Mouse (Mus musculus) cerebral cortex, adult 2 months (tissue): ENCODE measurements around the gene Acbd5.

Experiments used
- WGBS: fragments of 180-500 bp; shearing (Covaris S2); methylation state at CpG from one replicate; pipeline ENCODE4 v1.1.7; 2018; 5-methylcytosine and 5-hydroxymethylcytosine counted together

The Acbd5 gene

DNA sequence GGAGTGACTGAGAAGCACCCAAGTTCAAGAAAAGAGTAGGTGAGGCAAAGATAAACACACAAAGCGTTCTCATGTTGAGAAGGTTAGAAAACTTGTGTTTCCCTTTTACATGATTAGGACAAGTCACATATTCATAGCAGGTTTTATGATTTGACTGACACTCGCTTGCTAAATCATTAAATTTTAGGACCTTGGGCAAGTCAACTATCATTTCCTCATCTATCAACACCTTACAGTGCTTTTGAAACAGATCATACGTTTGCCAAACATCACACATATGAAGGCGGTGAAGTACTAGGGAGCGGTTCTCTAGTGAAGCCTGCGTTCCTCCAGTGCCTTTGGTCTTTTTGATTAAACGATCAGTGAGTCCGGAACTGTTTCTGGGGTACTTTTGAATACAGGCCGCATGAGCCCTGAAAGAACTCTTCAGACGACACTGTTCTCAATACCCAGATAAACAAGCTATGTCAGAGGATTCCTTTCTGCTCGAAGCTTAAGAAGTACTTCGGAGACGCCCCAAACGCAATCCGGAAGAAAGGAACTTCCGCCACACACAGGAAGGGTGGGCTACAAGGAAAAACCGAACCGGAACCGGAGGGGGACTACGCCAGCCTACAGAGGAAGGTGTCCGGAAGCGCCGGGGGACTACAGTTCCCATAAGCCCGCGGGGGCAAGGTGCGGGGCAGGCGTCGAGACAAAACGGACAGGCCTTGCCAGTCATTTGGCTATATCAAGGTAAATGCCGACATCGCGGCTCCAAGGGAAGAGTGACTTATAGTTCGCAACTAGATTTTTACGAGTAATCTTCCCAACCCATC lies at the start of gene Acbd5:
TSS of gene Acbd5 (plus strand) at position 616 of the 818 bp plus-strand sequence.
- 2% methylated on average over 34 of the region's 34 CpGs for WGBS

DNA sequence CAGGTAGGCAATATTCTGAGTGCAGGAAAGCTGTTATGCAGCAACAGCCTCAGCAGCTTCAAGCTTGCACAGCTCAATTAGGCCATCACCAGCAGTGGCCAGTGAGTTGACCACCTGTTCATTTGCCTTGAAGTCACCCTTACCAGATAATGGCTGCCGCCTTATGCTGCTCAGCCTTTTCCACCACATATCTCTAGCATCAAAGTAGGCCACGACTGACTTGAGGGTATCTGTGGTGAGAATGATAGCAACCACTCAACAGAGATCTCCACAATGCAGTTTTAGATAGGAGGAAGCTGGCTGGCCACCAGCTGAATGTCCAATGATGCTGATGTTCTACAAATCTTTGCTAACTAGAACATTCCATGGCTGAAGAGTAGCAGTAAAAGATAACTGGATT lies 48.8 kb upstream of the Acbd5 start:
- 89% methylated on average over 2 of the region's 2 CpGs for WGBS

DNA sequence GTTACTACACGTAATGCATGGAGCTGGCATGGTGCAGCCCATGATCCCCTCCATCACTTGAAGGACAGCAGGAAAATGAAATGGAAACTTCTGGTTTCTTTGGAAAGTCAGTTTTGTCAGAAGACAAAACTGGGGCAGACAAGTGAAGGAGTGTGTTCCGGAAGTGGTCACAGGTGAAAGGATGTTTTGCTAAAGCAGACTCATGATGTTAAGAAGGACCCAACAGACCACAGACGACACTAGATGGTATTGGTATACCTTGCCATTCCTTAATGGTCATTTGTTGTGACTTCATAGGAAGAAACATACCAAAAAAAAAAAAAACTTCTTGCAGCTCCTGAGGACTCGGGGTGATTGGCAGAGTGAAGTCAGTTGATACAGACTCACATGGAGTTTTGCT lies 46.6 kb upstream of the Acbd5 start:
- 85% methylated on average over 4 of the region's 4 CpGs for WGBS

DNA sequence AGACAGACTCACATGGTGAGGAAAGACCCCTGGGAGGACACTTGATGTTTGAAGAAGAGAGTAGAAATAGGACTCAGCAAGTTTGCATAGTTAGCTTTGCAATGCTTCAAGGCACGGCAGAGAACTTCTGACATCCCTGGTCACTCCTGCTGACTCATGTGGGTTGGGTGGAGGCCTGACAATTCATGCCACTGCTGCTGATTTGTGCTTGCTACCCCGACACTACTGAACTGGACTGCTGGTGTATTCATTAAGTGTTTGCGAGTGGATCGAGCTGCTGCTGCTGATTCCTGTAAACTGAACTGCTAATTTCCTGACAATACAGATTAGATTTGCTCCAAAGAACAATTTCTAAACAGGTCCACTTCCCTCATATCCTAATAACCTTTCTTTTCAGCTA lies 46.2 kb upstream of the Acbd5 start:
- 39% methylated on average over 4 of the region's 4 CpGs for WGBS

DNA sequence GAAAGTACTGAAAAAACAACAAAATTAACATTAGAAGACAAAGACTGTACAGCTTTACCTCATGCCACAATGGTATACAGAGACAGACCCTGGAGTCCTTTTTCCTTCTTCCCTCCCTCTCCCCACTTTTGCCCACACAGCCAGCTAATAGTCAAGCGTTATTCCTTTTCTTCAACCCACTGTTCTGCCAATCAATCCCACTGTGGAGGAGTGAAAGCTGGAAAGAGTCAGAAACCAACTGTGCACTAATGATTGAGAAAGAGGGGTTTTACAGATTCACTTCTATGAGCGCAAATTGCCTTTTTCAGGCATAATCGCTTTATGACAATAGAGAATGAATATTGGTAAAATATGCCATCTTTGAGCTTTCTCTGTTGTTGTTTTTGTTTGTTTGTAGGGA lies 44.9 kb upstream of the Acbd5 start:
- WGBS, result 64% methylated on average over 3 of the region's 3 CpGs

DNA sequence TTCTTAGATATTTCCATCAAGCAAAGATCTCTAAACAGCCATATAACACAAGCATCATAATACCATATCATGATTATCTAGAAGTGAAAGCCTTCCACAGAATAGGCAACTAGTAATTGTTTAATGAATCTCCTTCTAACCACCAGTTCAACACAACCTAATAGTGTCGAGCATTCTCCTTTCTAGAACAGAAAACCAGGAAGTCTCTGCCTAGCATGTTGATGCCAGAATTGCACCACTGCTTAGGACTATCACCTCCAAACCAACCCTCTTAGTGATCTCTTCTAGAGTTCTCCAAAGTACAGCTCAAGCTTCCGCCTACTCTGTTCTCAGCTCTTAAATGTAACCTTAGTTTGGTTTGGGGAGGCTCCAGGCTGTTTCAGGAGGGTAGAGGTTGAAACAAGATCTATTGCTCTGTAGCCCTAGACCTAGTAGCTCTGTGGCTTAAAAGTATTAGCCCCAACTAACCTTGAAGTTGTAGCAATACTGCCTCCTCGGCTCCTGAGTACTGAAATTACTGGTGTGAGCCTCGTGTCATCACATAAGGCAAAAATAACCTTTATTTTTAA lies 44.2 kb upstream of the Acbd5 start:
- 75% methylated on average over 4 of the region's 4 CpGs for WGBS

DNA sequence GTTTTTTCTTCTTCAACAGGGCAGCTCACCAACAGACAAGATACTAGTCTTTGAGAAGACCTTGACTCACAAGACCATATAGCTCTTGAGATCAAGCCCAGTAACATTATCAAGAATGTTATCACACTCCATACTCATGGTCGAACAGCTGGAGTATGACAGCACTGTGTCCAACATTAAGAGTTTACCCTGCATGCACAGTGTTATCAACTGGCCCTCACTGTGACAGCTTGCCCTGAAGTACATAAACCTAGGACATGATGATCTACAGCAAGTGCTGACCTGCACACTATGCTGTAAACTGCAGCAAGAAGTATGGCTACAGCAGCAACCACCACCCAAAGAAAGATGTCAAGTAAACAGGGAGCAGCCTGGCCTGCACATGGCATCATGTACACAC lies 41.6 kb upstream of the Acbd5 start:
- WGBS, result 93% methylated on average over 1 of the region's 1 CpGs

DNA sequence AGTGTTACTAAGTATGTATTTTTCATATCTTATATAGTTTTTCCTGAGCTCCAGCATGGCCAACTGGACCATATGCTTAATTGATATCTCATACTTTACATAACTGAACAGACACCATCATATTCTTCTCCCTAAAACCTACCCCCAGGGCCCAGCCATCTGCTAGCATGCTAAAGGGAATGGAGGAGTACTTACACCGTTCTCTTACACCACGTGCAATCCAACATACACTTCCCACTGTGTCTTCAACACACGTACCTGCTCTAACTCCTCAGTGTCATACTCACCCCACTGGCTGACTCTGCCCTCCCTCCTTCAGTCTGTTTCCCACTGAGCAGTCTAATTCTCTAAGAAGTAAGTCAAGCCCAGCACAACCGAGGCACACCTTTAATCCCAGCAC lies 39.1 kb upstream of the Acbd5 start:
- 57% methylated on average over 4 of the region's 4 CpGs for WGBS

DNA sequence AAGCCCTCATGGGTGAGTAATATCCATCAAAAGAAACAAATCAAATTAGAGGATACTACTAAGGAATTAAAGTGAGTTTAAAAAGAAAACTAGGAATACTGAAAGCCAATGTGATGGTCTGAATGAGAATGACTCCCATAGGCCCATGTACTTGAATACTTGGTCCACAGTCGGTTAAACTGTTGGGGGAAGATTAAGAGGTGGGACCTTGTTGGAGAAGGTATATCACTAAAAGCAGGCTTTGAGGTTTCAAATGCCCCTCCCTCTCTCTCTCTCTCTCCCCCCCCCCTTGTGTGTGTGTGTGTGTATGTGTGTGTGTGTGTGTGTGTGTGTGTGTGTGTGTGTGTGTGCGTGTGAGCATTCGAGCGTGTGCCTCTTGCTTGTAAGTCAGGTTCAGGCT lies 37.3 kb upstream of the Acbd5 start:
- 98% methylated on average over 4 of the region's 4 CpGs for WGBS

DNA sequence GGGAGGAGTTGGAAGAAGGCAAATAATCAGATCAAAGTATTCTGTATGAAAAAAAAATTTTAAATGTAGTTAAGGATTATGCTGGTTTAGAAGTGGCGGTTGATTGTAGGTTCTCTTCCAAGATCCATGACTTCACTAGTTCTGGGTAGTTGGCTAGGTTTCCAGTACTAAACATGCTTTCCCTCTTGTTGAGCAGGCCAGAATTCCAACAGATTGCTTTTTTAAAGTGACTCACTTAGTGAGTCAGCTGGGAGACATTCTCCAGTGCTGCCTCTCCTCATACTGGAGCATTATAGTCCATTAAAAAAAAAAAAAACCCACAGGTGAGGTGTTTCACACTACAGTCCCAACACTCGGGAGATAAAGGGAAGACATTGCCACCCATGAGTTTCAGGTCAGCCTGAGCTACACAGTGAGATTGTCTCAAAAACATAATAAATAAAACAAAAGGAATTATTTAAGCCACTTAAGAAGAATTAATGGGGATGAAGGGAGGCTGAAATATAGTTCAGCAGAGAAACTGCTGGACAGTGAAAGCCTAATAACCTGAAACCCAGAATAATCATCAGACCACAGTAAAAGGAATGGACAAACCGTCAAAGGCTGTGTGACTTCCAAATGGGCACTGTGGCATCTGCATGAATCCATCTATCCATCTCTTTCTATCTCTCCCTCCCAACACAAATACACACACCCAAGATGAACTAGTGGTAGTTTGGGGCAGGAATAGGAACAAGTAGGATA lies 33.1 kb upstream of the Acbd5 start:
- 51% methylated on average over 3 of the region's 3 CpGs for WGBS

DNA sequence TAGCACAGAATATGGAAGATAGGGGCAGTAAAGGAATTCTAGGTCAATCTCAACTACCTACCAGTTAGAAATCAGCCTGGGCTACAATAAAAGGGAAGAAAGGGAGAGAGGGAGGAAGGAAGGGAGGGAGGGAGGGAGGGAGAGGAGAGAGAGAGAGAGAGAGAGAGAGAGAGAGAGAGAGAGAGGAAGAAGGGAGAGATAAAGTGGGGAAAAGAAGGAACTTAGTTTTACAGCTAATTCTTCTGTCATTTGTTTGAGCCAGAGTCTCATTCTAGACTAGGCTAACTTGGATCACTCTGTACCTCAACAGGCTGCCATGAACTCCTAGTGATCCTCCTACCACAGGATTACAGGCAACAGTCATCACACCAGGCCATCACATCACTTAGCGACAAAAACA lies 32.5 kb upstream of the Acbd5 start:
- WGBS, result 98% methylated on average over 1 of the region's 1 CpGs

DNA sequence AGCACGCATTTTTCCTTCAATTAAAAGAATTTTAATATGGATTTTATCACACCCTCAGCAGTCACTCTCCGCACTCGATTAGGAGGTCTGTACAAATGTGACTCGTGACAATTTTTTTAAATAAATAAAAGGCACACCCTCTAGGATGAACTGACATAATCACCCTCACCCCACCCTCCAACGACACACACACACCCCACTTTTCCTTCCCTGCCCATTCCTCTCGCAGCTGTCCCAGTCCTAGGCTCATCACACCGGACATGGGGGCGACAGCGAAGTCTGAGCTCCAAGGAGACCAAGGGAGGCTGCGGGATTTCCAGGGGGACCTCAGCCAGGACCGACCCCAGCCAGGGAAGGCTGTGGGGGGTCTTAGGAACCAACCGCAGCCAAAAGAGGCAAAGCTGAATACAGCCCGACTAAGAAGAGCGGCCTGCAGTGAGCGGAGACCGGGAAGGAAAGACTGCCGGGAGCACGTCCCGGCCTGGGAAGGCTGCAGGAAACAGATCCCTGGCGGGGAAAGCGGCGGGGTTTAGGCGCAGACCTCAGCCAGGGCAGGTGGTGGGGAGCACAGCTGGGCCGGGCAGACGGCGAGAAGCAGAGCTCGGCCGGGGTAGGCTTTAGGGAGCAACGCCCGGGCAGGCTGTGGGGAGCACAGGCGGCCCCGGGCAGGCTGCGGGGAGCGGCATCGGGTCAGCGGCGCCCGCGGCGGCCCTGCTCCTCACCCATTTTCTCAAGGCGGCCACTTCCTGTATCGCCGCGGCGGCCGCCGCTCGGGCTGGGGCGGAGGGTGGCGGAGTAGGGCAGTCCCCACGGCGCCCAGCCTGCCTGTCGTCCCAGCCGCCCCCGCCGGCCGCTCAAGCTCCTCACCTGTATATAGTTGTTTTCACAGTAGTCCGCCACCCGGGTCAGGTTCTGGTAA lies 28.6 kb upstream of the Acbd5 start:
- under 1% methylated on average over 54 of the region's 59 CpGs for WGBS

DNA sequence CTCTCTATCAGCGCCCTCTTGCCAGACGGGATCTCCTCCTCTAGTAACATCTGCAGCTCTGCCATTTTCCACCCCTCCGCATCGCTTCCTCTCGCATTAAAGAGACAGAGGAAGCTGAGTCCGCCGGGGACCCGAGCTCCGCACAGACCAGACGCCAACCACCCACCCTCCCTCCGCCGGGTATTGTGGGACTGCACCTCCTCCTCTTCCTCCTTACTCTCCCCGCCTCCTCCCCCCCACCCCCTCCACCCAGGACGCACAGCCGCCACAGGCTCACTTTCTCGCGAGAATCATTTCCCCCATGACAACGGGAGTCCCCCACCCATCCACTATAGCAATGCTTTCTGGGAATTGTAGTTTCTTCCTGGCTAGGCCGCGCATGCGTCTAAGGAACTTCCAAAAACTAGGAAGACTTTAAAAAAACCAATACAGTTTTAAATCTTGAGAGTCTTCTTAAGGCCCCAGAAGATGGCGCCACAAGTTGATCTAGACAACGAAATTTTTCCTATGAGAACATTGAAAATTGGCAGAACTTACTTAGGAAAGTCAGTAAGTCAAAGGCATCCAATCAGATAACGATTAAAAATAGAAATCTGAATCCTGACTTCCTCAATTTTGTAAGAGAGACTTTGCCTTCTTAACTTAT lies 27.8 kb upstream of the Acbd5 start, which contains the start of gene Abi1:
TSS of gene Abi1 (minus strand) at position 241 of the 646 bp plus-strand sequence.
- WGBS, result 2% methylated on average over 24 of the region's 24 CpGs

DNA sequence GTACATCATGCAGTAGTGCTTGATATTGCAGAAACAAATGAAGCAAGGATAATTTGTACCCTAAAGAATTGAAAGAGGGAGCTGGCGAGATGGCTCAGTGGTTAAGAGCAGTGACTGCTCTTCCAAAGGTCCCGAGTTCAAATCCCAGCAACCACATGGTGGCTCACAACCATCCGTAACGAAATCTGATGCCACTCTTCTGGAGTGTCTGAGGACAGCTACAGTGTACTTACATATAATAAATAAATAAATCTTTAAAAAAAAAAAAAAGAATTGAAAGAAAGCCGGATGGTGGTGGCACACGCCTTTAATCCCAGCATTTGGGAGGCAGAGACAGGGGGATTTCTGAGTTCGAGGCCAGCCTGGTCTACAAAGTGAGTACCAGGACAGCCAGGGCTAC lies 27.3 kb upstream of the Acbd5 start:
- 72% methylated on average over 7 of the region's 7 CpGs for WGBS

DNA sequence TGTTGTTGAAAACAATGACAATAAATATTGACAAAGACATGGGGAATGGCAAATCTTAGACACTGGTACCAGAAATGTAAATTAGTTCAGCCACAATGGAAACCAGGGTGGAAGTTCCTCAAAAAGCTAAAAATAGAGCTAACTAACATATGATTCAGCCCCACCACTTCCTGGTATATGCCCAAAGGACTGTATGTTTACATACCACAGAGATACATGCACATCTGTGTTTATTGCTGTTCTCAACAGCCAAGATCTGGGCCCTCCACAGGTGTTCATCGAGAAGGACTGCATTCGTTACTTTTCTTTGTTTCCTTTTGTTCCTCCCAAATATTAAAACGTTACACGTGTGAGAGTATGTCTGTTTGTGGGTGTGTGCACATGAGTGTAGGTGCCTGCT lies 26.5 kb upstream of the Acbd5 start:
- WGBS, result 72% methylated on average over 4 of the region's 4 CpGs

DNA sequence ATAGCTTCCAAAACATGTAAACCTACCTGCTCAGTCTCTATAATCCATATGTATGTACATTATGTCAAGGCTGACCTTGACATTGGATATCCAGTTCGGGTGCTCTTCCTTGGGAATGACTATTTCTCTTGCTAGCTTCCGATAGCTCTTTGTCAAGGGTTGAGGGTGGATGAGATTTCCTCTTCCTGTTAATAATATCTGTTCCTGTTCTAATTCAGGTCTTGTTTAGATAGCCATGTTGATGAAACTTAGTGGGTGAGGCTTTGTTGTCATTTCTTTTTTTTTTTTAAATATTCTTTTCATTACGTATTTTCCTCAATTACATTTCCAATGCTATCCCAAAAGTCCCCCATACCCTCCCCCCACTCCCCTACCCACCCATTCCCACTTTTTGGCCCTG lies 25.8 kb upstream of the Acbd5 start:
- 82% methylated on average over 3 of the region's 3 CpGs for WGBS

DNA sequence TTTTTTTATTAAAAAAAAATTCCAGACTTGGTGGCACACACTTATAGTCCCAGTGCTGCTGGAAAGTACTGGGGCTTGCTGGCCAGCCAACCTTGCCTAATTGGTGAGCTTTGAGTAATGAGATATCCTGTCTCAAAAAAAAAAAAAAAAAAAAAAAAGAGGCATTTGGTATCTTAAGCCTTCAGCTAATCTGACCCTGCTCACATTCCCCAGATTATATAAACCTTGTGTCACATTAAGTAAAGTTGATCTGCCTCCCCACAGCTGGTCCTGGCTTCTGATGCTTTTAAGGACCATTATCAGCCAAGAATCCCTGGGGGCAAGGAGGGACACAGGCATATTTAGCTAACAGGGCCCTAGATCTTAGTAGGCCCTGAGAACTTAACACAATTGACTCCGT lies 22.3 kb upstream of the Acbd5 start:
- WGBS, result 67% methylated on average over 1 of the region's 1 CpGs

DNA sequence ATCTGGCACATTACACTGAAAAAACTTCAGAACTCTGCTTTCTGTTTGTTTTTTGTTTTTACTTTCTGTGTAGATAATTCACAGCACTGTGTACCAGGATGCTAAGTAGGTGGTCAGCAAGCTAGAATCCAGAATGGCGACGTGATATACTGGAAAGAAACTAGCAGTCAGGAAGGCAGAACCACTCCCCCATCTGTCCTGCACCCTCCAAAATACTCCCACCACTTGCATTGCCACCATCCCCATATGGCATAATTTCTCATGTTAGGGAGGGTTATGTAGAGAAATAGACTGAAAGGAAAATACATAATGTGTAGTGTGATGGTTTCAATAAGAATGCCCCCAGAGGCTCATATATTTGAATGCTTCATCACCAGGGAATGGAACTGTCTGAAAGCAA lies 16.1 kb upstream of the Acbd5 start:
- 53% methylated on average over 2 of the region's 2 CpGs for WGBS

DNA sequence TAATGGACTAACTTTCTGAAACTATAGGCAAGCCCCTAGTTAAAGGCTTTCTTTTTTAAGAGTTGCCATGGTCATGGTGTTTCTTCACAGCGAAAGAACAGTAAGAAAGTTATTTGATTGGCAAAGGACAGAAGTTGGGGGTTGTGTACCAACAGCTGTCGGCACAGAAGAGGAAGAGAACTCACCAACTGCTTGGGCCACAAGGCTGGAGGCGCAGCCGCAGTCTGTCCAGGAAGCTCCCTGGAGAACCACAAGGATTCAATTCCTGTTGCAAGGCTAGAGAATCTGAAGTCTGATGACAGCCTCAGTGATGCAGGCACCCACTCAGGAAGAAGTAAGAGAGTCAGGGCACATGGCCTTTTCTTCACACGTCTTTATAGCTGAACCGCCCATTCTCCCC lies 15.4 kb upstream of the Acbd5 start:
- WGBS, result 61% methylated on average over 6 of the region's 6 CpGs

DNA sequence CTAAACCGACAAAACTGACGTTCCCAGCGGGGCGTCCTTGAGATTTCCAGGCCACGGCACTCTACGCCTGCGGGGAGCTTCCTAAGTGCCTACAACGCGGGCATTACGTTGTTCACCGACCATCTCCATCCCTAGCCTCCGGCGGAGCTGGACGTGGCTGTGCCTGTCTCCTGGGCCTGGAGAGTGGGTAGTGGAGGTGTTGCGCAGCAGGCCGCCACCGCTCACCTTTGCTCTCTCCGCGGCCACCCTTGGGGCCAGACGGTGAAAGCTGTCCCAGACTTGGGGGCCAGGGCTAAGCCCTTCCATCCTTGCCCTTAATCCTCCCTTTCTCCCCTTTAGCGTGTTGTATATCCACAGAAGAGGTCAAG lies 387 bp downstream of the Acbd5 start:
- WGBS, result under 1% methylated on average over 21 of the region's 21 CpGs
